Mouse (Mus musculus): ENCODE results near the gene Lbhd2. TPM values are rescaled to one million over a fixed set of nuclear protein-coding genes. Genes with fewer than 3 reads are reported as not detected.

Gene Lbhd2
- total RNA-seq, 2 experiments from 2014 or later, result not detected

DNA sequence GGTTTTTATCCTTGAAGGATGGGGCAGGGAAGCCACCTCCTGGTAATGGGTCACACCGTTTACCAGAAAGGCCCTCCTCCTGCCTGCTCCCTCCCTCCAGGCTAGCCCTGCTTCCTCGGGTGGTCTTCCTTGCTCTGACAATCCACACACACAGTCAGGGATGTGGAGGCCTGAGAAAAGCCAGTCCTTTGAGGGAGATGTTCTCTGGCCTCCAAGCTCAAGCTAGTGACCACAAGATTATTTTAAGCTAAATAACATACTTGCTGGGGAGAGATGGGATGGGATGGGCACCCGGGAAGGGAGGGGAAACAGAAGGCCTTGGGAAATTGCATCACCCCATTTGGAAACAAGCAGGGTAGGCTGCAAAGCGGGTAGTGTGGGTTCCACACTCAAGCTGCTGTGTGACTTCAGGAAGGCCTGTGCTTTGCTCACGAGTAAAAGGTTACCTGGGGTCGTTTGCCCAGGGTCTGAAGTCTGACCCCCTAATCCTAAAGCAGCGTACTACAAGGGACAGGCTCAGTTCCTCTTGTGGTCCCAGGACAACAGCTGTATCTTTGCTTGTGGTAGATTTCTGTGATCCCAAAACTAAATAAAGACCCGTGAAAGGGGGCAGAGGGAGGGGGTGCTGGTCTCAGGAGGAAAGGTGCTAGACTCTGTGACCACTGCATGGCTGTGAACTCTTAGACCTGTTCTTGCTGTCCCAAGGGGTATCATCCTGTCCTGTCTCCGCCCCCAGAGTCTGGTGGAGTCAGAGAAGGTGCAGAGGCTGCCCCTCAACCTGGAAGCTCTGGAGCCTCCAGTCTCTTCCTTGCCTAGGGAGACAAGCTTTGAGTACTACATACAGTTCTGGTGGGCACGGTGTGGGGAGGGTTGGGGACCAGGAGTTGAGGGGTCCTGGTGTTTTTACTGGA, 37.6 kb downstream of the Lbhd2 start:
- intact Hi-C loops (cut with DNase I), result no loop called here
- DNase-seq, result no peak

DNA sequence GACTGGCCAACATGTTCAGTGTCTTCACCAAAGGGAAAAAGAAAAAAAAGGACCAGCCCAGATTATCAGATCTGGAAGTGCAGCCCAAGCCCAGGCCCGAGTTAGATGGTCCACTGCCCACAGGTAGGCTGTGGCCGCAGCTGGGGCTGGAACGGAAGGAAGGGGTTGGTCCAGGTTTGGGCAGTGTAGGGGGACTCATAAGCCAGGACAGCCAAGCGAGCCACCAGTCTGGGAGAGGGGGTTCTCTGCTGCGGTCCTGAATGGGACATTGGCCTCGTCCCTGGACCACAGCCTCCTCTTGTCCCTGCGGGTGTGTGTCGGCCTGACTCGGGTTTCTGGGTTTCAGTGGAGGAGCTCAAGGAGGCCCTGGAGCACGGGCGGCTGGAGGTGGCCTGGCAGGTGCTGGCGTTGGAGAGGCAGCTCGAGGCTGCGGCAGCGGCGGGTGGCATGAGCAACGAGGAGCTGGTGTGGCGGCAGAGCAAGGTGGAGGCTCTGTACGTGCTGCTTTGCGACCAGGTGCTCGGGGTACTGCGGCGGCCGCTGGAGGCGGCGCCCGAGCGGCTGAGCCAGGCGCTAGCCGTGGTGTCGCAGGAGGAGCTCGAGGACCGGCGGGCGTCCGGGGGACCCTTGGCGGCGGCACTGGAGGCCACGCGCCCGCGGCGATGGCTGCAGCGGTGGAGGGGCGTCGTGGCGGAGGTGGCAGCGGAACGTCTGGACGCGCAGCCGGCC, 38.7 kb downstream of the Lbhd2 start:
- intact Hi-C loops (cut with DNase I), result no loop called here
- no peak for DNase-seq

DNA sequence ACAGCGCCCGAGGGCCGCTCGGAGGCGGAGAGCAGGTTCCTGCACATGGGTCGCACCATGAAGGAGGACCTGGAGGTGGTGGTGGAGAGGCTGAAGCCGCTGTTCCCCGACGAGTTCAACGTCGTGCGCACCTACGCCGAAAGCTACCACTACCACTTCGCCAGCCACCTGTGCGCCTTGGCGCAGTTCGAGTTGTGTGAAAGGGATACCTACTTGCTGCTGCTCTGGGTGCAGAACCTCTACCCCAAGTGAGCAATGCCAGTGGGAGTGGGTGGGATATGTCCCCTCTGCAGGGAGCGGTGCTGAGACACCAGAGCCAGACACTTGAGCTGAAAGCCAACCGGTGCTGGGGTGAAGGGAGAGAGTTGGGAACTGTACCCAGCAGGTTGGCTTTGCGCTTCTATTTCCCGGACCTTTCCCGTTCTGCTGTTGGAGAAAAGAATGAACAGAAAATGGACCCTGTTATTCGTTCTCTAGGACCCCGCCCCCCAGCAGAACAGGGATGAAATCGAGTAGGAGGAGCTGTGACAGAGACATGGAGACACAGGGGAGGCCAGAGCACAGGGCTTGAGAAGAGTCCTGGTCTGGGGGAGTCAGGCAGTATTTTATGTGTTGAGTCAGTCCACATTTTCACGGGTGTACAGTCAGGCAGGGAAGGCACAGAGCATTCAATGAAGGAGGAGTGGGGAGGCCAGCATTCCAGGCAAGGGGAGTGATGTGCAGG, 39.4 kb downstream of the Lbhd2 start:
- intact Hi-C loops (cut with DNase I), result loop anchor here (2.0 kb wide), 1 partner anchor 15 kb away; no protein-coding TSS in a partner anchor
- DNase-seq, result no peak

DNA sequence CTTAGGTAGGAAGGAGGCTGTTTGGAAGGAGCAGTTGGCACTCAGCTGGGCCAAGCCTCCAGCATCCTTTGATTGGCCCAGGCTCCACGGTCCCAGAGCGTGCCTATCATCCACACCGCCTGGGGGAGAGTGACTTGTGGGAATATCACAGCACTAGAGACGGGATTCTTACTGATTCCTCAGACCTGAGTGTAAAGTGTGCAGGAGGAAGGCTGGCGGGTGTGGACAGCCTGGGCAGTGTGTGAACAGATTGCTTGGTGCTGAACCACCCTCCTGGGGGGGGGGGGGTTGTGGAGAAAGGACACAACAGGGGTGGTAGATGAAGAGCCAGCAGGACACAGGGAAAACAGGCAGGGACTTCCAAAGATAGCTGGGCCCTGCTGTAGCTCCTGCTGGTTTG, 40.1 kb downstream of the Lbhd2 start:
- intact Hi-C loops (cut with DNase I), result loop anchor here (2.0 kb wide), 1 partner anchor 16 kb away; no protein-coding TSS in a partner anchor
- DNase-seq, result no peak

DNA sequence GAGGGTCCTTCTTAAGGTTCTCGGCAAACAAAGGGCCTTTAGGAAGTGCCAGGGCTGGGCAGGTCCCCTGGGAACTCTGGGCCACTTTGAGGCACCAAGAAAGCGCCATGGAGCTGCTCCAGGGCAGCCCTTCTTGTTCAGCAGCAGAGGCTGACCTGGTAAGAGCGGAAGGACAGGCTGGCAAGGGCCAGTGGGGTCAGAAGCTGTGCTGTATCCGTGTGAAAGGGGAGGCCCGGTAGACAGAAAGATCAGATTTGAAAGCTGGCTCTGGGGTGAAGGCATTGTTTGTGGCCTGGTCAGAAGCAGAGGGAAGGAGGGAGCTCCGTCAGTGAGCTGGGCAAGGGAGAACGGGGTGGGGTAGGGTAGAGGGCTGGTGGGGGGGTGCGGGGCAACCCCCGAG, 40.7 kb downstream of the Lbhd2 start:
- intact Hi-C loops (cut with DNase I), result loop anchor here (2.0 kb wide), 1 partner anchor 17 kb away; no protein-coding TSS in a partner anchor
- DNase-seq, result no peak

DNA sequence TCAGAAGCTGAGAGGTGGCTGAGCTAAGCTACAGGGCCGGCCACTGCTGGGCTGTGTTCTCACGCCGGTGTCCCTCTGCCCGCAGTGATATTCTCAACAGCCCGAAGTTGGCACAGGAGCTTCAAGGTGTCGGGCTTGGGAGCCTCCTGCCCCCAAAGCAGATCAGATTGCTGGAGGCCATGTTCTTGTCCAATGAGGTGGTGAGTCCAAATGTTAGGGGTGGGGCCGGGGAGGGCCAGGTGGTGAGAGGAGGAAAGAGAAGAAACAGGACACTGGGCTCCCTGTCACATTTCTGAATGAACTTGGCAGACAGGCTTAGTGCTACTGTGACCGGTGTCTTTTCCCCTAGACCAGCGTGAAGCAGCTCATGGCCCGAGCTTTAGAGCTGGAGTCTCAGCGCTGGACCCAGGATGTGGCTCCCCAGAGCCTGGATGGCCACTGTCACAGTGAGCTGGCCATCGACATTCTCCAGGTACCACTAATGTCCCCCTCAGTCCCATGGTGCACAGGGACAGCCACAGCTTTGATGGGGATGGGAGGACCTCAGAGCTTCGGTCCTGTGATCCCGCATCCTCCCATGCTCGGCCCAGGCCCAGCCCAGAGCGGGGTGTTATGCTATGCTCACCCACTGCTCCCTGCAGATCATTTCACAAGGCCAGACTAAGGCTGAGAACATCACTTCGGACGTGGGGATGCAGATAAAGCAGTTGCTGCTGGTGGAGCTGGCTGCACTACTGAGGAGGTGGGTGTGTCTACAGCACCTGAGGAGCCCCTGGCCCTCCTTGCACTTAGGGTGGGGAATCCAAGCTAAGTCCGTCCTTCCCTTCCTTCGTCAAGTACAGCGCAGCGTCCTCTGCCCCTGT, 41.5 kb downstream of the Lbhd2 start:
- intact Hi-C loops (cut with DNase I), result loop anchor here (2.0 kb wide), 1 partner anchor 17 kb away; no protein-coding TSS in a partner anchor
- no peak for DNase-seq

DNA sequence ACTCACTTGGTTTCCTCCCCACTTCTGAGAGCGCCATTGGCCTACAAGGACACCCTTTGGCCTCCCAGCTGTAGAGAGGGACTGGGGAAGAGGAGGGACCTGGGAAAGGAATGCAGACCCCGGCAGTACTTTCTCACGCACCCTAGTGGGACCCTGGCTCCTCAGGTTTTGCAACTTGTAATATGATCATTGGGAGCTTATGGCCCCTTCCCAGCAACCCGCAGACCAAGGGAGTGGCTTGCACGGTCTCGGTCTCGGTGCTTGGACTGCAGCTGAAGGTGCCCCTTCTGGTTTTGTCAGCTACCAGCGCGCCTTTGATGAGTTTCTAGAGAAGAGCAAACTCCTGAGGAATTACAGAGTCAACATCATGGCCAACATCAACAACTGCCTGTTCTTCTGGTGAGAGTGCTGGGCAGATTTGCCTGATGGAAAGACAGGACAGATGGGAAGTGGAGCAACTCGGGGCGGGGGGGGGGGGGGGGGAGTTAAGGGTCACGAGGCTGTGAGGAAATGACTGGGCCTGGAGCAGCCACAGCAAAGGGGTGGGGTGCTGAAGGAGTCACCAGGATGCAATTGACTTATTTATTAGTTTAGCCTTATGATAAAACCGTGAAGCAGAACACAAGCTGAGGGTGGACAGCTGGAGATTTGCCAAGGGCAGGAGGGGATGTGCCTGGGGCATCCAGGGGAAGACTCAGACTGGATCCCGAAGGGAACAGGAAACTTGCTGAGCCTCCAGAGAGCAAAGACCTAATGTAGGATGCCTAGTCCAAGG, 42.5 kb downstream of the Lbhd2 start:
- no peak for DNase-seq
- intact Hi-C loops (cut with DNase I), result no loop called here

DNA sequence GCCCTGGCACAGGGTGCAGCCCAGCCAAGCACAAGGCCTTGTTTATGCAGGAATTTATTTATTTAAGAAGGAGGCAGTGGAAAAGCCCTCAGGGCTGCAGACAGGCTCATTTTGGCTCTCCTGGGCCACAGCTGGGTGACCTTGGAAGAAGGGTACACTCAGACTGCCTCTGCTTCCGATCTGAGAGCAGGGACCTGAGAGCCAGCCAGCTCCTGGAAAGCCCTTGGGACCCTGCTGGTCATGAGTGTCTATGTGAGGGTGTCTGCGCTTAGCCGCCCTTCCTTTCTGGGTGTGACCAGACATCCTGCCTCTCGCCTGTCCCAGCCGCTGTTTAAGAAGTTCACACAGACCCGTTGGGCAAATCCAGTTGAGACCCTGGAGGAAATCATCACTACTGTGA, 43.8 kb downstream of the Lbhd2 start:
- intact Hi-C loops (cut with DNase I), result no loop called here
- DNase-seq, result peak; percentile 67 to 71

DNA sequence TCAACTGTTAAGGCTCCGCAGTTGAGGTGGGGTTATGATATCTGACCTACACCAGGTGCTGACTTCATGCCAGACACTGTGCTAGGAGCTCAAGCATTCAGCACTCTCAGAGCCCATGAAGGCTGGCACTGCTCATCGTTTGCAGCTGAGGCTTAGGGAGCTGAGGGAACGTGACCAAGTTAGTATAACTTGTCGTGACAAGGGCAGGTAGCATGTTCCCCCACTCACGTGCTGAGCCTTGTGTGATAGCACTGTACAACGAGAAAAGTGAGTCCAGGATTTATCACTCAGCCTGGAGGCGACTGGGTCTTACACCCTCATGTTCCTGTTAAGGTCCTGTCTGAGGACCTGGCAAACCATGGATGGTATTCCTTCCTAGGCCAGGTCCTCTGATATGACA, 45.0 kb downstream of the Lbhd2 start:
- intact Hi-C loops (cut with DNase I), result no loop called here
- no peak for DNase-seq

DNA sequence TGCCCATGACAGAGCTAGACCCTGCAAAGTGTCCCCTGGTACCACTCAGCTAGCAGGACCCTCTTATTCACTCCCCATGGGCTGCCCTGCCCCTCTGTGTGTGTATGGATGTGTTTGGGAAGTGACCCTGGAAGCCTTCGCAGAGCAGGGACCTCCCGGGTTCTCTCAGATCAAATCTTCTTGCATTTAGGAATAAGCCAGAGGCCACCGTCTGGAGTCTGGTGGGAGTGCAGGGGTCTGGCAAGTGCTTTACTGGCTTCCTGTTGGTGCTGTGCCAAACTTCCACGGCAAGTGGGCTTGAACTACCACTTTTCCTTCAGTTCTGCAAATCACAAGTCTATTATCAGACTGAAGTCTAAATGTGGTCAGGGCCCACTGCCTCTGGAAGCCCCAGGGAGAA, 47.4 kb downstream of the Lbhd2 start:
- intact Hi-C loops (cut with DNase I), result no loop called here
- DNase-seq, result peak in 1 of 2 experiments; percentile 49

DNA sequence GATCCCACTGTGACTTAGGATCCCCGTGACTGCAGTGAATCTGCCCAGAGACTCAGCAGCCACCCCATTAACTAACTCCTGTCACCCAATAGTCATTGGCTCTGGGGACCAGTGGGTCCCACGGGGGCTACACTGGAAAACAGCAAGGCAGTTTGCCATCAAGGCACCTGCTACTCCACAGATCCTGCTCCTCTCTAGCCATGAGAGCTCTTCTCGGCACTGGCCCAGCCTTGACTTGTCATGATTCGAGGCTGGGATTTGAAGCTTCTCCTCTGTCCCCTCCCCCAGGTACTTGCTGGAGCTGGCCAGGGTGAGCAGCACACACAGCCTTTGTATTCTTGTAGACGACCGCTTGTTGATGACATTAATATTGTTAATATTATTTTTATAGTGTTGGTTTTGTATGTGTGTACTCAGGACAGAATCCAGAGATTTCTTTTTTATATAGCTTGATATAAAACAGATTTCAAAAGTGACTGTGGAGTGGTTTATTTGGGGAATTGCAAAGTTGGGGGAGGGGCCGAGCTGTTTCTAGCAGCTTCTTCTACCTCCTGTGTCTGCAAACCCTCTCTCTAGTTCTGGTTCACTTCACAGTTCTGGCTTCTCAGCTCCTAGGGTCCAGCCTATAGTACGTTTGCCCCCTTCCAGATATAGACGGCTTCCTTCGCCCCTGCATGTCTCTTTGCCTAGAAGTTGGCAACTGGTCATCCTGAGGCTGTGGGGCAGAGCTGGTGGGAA, 48.1 kb downstream of the Lbhd2 start:
- peak in 1 of 2 experiments; percentile 25 for DNase-seq
- intact Hi-C loops (cut with DNase I), result no loop called here

DNA sequence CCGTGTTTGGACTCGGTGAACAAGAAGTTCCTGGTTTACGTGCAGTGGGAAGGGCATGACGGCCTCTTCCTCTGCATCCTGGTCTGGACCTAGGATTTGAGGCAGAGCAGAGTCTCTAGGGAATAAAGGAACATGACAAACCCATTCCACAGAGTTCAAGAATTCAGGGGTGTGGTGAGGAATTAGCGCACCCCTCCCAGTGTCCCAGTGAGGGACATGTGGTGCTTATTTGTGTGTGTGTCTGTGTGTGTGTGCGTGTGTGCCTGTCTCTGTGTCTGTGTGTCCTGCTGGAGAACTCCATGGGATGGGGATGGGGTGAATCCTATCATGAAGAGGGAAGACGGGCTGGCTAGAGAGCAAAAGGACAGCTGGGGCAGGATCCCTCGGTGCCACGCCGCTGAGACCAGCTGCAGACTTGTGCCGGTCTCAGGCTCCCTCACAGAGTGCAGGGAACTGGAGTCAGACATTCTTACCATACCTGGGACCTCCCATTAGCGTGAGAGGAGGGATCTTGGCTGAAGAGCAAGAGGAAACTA, 48.8 kb downstream of the Lbhd2 start:
- intact Hi-C loops (cut with DNase I), result no loop called here
- peak in 1 of 2 experiments; percentile 40 for DNase-seq

DNA sequence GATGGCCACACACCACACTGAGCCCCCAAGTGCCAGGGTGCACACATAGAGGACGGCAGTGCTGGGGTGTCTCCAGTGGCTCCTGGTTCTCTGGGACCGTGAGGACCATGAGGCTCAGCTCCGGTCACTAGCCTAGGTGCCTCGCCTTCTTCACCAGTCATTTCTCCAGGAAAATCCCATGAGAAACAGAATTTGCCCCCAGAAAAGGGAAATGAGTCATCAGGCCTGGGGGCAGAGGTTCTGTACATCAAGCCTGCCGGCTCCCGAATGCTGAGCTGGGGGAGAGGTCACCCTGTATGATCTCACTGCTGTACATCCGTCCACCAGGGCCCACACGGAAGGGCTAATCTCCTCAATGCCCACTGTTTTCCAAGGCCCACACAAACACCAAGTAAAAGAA, 49.3 kb downstream of the Lbhd2 start:
- no peak for DNase-seq
- intact Hi-C loops (cut with DNase I), result no loop called here

DNA sequence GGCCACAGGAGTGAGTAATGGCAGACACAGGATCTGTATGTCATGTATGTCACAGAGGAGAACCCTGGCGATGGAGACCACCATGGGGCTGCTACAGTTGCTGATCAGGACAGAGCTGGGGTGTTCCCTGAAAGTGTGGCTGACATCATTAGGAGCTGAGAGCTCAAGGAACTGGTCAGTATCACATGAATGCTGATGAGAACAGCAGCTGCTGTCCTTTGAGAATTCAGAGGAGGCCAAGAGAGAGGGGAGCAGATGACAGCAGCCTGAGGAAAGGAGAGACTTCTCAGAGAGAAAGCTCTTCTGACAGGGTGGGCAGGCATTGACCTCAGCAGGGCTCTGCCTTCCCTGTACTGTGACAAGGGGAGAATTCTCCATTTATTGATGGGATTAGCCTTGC, 51.1 kb downstream of the Lbhd2 start:
- peak in 1 of 2 experiments; percentile 48 for DNase-seq
- intact Hi-C loops (cut with DNase I), result no loop called here

Data from heart, postnatal 14 days (tissue).